Mouse (Mus musculus): Measurements from ENCODE around the gene Bfsp1.

- TF ChIP-seq MAFK (IDR thresholded peaks at IDR 0.05; ENCODE audit: insufficient read depth, low read depth, low read length) (no peak), ZNF384 (IDR thresholded peaks at IDR 0.05; ENCODE audit: low read depth, low read length) (no peak), CHD2 (IDR thresholded peaks at IDR 0.05; ENCODE audit: low read depth, low read length) (no peak), HCFC1 (IDR thresholded peaks at IDR 0.05; ENCODE audit: borderline replicate concordance, insufficient read depth, low read length) (no peak)
Observed at GRCm38 (mm10) chr2:143838698-143839097, 24.3 kb downstream of the Bfsp1 start.

Measured in ES-E14 (cell line).